ENCODE assay signal across 8 mouse cellular contexts in the genomic region with DNA sequence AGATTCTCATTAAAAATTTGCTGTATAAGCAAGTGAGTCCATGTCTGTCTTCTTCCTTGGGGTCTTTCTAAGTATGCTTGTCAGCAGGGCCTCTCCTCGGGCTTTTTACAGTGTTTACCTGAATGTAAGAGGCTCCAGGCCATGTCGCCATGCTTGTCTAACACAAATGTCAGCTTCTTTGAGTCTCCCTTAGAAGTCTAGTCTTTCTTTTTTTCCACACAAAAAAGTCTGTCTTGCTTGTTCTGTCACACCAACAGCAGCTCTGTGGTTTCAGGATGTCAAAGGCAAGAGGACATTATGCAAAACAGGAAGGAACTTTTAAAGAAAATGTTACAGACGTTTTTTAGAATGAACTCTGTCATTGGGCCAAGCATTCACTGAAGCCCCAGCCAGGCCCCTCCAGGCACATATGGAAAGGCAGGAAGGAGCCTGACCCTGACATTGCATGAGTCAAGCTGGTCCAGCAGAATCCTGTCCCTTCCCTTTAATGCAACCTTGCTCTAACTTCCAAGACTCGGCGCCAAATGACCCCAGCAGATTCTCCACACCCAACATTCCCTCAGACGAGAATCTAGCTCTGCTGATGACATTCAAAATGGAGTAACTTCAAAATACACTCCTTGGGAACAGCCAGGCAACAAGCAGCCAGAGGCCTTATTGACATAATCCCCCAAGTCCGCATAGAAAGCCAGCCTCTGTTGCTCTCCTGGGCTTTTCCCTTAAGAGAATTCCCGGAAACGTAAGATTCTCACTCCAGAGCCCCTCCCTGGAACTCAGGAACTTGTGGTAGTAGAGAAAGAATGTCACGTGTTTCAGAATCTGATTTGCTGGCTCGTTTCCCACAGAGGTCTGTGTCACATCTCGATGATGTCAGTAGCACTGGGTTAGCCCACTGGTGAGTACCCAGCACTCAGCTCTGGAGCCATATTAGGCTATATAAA. TPM values are rescaled to one million over a fixed set of nuclear protein-coding genes. Genes with fewer than 3 reads are reported as not detected.
DNase-seq lines count a peak whose midpoint lies in the region; ATAC-seq and TF ChIP-seq lines count a peak whose summit lies in the region.

No protein-coding gene starts in this region.

- no peak overlapping the region for H3K4me3 ChIP-seq in cerebellum, adult 2 months (replicated peaks; ENCODE audit: insufficient read depth, low read depth, low read length)
- no peak overlapping the region for H3K4me3 ChIP-seq in intestine, postnatal 0 days (ENCODE audit: low read depth, low read length)
- H3K4me3 ChIP-seq in lung, adult 2 months (replicated peaks; ENCODE audit: extremely low read depth, low read depth, low read length) = no peak overlapping the region

- no peaks in the 10 kb centered on the region for H3K9me3 ChIP-seq in intestine, postnatal 0 days (ENCODE audit: control insufficient read depth)

- H3K9ac ChIP-seq in intestine, postnatal 0 days (ENCODE audit: low read depth, low read length) = no peak overlapping the region

- H3K4me2 ChIP-seq in intestine, postnatal 0 days (replicated peaks; ENCODE audit: low read depth) = no peak overlapping the region

- no peaks in the 10 kb centered on the region for H3K27me3 ChIP-seq in cerebellum, adult 2 months (ENCODE audit: control insufficient read depth, insufficient read depth, low read length)
- H3K27me3 ChIP-seq in intestine, postnatal 0 days (replicated peaks; ENCODE audit: control insufficient read depth, insufficient read depth, low read length) = peaks cover 12% of the 10 kb centered on the region

- H3K36me3 ChIP-seq in intestine, postnatal 0 days (ENCODE audit: control insufficient read depth, insufficient read depth) = no peaks in the 10 kb centered on the region; the same call in 1 of the 2 replicates

- TF ChIP-seq CTCF in cerebellum, adult 2 months (IDR thresholded peaks at IDR 0.05; ENCODE audit: borderline replicate concordance, insufficient read depth, low read depth, low read length) = no peak
- no peak for TF ChIP-seq CTCF in intestine, postnatal 0 days (IDR thresholded peaks at IDR 0.05; ENCODE audit: low read depth)
- no peak for TF ChIP-seq CTCF in lung, adult 2 months (IDR thresholded peaks at IDR 0.05; ENCODE audit: insufficient read depth, low read length)

- no peak for DNase-seq in cerebellum, adult 2 months
- DNase-seq in cerebellum, adult 9-11 months = no peak
- peak; percentile 82 for DNase-seq in ZHBTc4 (ENCODE audit: low read depth, low spot score)
- peak; percentile 42 for DNase-seq in gastrocnemius, postnatal 14 days
- peak; percentile 45 for DNase-seq in lung, adult 2 months
- DNase-seq in yolk sac, embryonic 10.5 days (ENCODE audit: low spot score) = peak; percentile 72
- no peak for DNase-seq in testis, postnatal 14 days (ENCODE audit: low spot score)

- H3K4me1 ChIP-seq in cerebellum, adult 2 months (ENCODE audit: control insufficient read depth, insufficient read depth, low read length) = no peaks in the 10 kb centered on the region
- H3K4me1 ChIP-seq in intestine, postnatal 0 days (replicated peaks; ENCODE audit: control insufficient read depth, insufficient read depth, low read length) = peaks cover 5% of the 10 kb centered on the region; the same call in 1 of the 2 replicates
- H3K4me1 ChIP-seq in lung, adult 2 months (ENCODE audit: control insufficient read depth, insufficient read depth, low read length) = peaks cover 52% of the 10 kb centered on the region

- 43% methylated on average over 12 of the region's 12 CpGs for WGBS in cerebellum, adult 2 months
- 48% methylated on average over 12 of the region's 12 CpGs for WGBS in intestine, postnatal 0 days
- WGBS in lung, adult 2 months = 14% methylated on average over 12 of the region's 12 CpGs

- intact Hi-C loops in gastrocnemius, postnatal 14 days (cut with DNase I; ENCODE audit: low total_unique reads) = no loop called here

- no peak for ATAC-seq in intestine, postnatal 0 days

- 0 out of 2 replicates have a peak overlapping the region, but pooled peaks have one; percentile 12 for H3K27ac ChIP-seq in cerebellum, adult 2 months (ENCODE audit: insufficient read depth, low read length)
- peak overlapping the region; percentile 50 for H3K27ac ChIP-seq in intestine, postnatal 0 days (ENCODE audit: low read depth, low read length)

- TF ChIP-seq POLR2A in cerebellum, adult 2 months (IDR thresholded peaks at IDR 0.05; ENCODE audit: borderline replicate concordance, insufficient read depth, low read length) = no peak
- no peak for TF ChIP-seq POLR2A in lung, adult 2 months (IDR thresholded peaks at IDR 0.05; ENCODE audit: borderline replicate concordance, extremely low read depth, low read depth, low read length)

RNA-seq across cellular contexts. Expression of gene B4galt1, which starts 8.7 kb away (rescaled TPM):
- 3.2 and 3.5 TPM in 2 replicates for polyA plus RNA-seq in cerebellum, adult 2 months (2012; rRNA removed)
- total RNA-seq in gastrocnemius, postnatal 14 days (2021) = 10 to 100 TPM; 36.3 to 38.8 TPM
- 15.3 and 15.5 TPM in 2 replicates for polyA plus RNA-seq in intestine, postnatal 0 days (2015; fragmentation: Nextera tagmentation; extraction: Ambion mirVana)
- 44.6 and 47.7 TPM in 2 replicates for polyA plus RNA-seq in lung, adult 2 months (2012; rRNA removed)

Comparison
In these comparisons a context has a peak if more than half of its experiments do, and no peak if none do; other contexts are left out.
1. DNase-seq: peak in ZHBTc4 (single experiment), gastrocnemius, postnatal 14 days (single experiment), lung, adult 2 months (single experiment) and yolk sac, embryonic 10.5 days (single experiment); none in cerebellum, adult 2 months (0 of 2), cerebellum, adult 9-11 months (single experiment) and testis, postnatal 14 days (single experiment).